Mouse (Mus musculus) heart, embryonic 16.5 days (tissue): ENCODE data around the gene Insl6. TPM values are rescaled to one million over a fixed set of nuclear protein-coding genes. Genes with fewer than 3 reads are reported as not detected.

ENCODE experiments used
- ATAC-seq: fragments of 200-750 bp; cut with Nextera tagmentation; replicated peaks from 2 replicates; pipeline ENCODE4 v1.8.0; 2017; ENCODE audit warnings: moderate number of reproducible peaks; ENCODE audit not compliant: insufficient read depth, low FRiP score; ENCODE audit errors: extremely low read depth
- H3K27ac ChIP-seq: fragments of 300-500 bp; sonication (generic); 2 replicates; pipeline ENCODE4 v1.5.1; 2014; ENCODE audit warnings: mild to moderate bottlenecking, low read length, control low read depth, moderate library complexity
- H3K27me3 ChIP-seq: fragments of 300-500 bp; sonication (generic); 2 replicates; pipeline ENCODE4 v1.6.1; 2014; ENCODE audit warnings: low read length, mixed read lengths; ENCODE audit not compliant: control insufficient read depth, insufficient read depth
- H3K36me3 ChIP-seq: fragments of 300-500 bp; sonication (generic); 2 replicates; pipeline ENCODE4 v1.6.1; 2014; ENCODE audit not compliant: control insufficient read depth, insufficient read depth
- H3K4me1 ChIP-seq: fragments of 300-500 bp; sonication (generic); 2 replicates; pipeline ENCODE4 v1.6.1; 2014; ENCODE audit warnings: low read length, mixed read lengths; ENCODE audit not compliant: control insufficient read depth, insufficient read depth
- H3K4me2 ChIP-seq: fragments of 300-500 bp; sonication (generic); 2 replicates; pipeline ENCODE4 v1.6.1; 2014; ENCODE audit warnings: low read depth, mild to moderate bottlenecking, control low read depth, low read length
- H3K4me3 ChIP-seq: fragments of 300-500 bp; sonication (generic); 2 replicates; pipeline ENCODE4 v1.5.1; 2014; ENCODE audit warnings: mild to moderate bottlenecking, control low read depth, low read length
- H3K9ac ChIP-seq: fragments of 300-500 bp; sonication (generic); 2 replicates; pipeline ENCODE4 v1.6.1; 2014; ENCODE audit warnings: low read length, control low read depth
- H3K9me3 ChIP-seq: fragments of 300-500 bp; sonication (generic); replicated peaks from 2 replicates; pipeline ENCODE4 v1.6.1; 2016; ENCODE audit warnings: low read length; ENCODE audit not compliant: control insufficient read depth
- WGBS: fragments of 180-500 bp; shearing (Covaris S2); extraction: QIAGEN DNeasy Blood & Tissue Kit; methylation state at CpG from one replicate; pipeline ENCODE4 v1.1.7; 2014; 5-methylcytosine and 5-hydroxymethylcytosine counted together
- polyA plus RNA-seq: library from polyadenylated mRNA; unstranded; fragments of >200 nt; fragmentation: Nextera tagmentation; extraction: Ambion mirVana; gene quantifications from 2 replicates; pipeline ENCODE4 v1.2.1, GENCODE M21; 2015

The Insl6 gene
- polyA plus RNA-seq, 1 experiment from 2014 or later, result 4.7 TPM

- H3K27ac ChIP-seq, result no peak overlapping the region
- no peaks in the 10 kb centered on the region for H3K27me3 ChIP-seq
- H3K4me1 ChIP-seq, result no peaks in the 10 kb centered on the region
- H3K9me3 ChIP-seq, result no peaks in the 10 kb centered on the region
- no peak overlapping the region for H3K9ac ChIP-seq
- H3K36me3 ChIP-seq, result peaks cover 18% of the 10 kb centered on the region
- WGBS, result 83% methylated on average over 6 of the region's 6 CpGs
- no peak overlapping the region for H3K4me2 ChIP-seq
- H3K4me3 ChIP-seq, result no peak overlapping the region
- no peak for ATAC-seq
Observed at GRCm38 (mm10) chr19:29278944-29279587, 46.1 kb downstream of the Insl6 start.

- Histone ChIP-seq H3K4me3 (no peak overlapping the region), H3K27me3 (no peaks in the 10 kb centered on the region), H3K4me1 (peaks cover under 1% of the 10 kb centered on the region), H3K36me3 (peaks cover 12% of the 10 kb centered on the region), H3K4me2 (no peak overlapping the region), H3K27ac (no peak overlapping the region), H3K9me3 (no peaks in the 10 kb centered on the region), H3K9ac (no peak overlapping the region)
- no peak for ATAC-seq
- 95% methylated on average over 4 of the region's 4 CpGs for WGBS
Observed at GRCm38 (mm10) chr19:29276414-29276813, 48.7 kb downstream of the Insl6 start.

- Histone ChIP-seq H3K4me1 (peaks cover 9% of the 10 kb centered on the region), H3K36me3 (peaks cover 9% of the 10 kb centered on the region), H3K4me2 (no peak overlapping the region), H3K27me3 (no peaks in the 10 kb centered on the region), H3K4me3 (no peak overlapping the region), H3K27ac (no peak overlapping the region), H3K9ac (no peak overlapping the region), H3K9me3 (no peaks in the 10 kb centered on the region)
- ATAC-seq, result no peak
- 91% methylated on average over 3 of the region's 3 CpGs for WGBS
Observed at GRCm38 (mm10) chr19:29272011-29272809, 52.9 kb downstream of the Insl6 start.

Other genes starting within 250 kb of the Insl6 start
- gene Rcl1, start 224.0 kb downstream of the Insl6 start, polyA plus RNA-seq, result 19.9 and 25.4 TPM in 2 replicates
- 5.5 and 6.4 TPM in 2 replicates for gene Jak2, start 73.5 kb downstream of the Insl6 start, polyA plus RNA-seq
- not detected in 2 replicates for gene Rln1, start 9.3 kb upstream of the Insl6 start, polyA plus RNA-seq
- 53.1 and 88.0 TPM in 2 replicates for gene Plgrkt, start 42.0 kb upstream of the Insl6 start, polyA plus RNA-seq
- 1.6 and 4.1 TPM in 2 replicates for gene Cd274, start 42.1 kb upstream of the Insl6 start, polyA plus RNA-seq
- 0.26 and 0.41 TPM in 2 replicates for gene Pdcd1lg2, start 85.6 kb upstream of the Insl6 start, polyA plus RNA-seq
- 6.7 and 6.9 TPM in 2 replicates for gene Ric1, start 196.9 kb upstream of the Insl6 start, polyA plus RNA-seq